Mouse (Mus musculus) MEL (cell line): ENCODE data around the gene Cela2a.

Source experiments
- CHD1 ChIP-seq: IDR thresholded peaks from 2 replicates; pipeline ENCODE4 v1.6.1; 2012; ENCODE audit warnings: low read depth, mild to moderate bottlenecking, inconsistent platforms, low read length, improper control_type of control experiment
- CTCF ChIP-seq, 3 experiments: IDR thresholded peaks in 2 of 3; conservative IDR thresholded peaks in 1 of 3; 2 replicates each; pipeline ENCODE4 v1.5.1; 2011 to 2012; ENCODE audit warnings: low read length in 3 of 3, low read depth in 2 of 3, mild to moderate bottlenecking in 2 of 3, improper control_type of control experiment in 1 of 3, inconsistent platforms in 1 of 3, mixed read lengths in 1 of 3, moderate library complexity in 1 of 3; ENCODE audit not compliant: control insufficient read depth in 1 of 3, insufficient read depth in 1 of 3, poor library complexity in 1 of 3, severe bottlenecking in 1 of 3
- EP300 ChIP-seq, 2 experiments: IDR thresholded peaks; 2 replicates each; pipeline ENCODE4 v1.6.1; 2011; ENCODE audit warnings: improper control_type of control experiment in 2 of 2, low read length in 2 of 2, low read depth in 1 of 2, mild to moderate bottlenecking in 1 of 2
- GABPA ChIP-seq: IDR thresholded peaks from 2 replicates; pipeline ENCODE4 v1.6.1; 2012; ENCODE audit warnings: low read depth, mild to moderate bottlenecking, inconsistent platforms, low read length, improper control_type of control experiment, moderate library complexity
- JUND ChIP-seq: IDR thresholded peaks from 2 replicates; pipeline ENCODE4 v1.6.1; 2011; ENCODE audit warnings: low read depth, mild to moderate bottlenecking, improper control_type of control experiment, low read length
- MAZ ChIP-seq: IDR thresholded peaks from 2 replicates; pipeline ENCODE4 v1.6.1; 2012; ENCODE audit warnings: low read depth, mild to moderate bottlenecking, inconsistent platforms, low read length, improper control_type of control experiment
- MEF2A ChIP-seq: IDR thresholded peaks from 2 replicates; pipeline ENCODE4 v1.6.1; 2014; ENCODE audit warnings: low read depth, mild to moderate bottlenecking, inconsistent platforms, low read length, improper control_type of control experiment; ENCODE audit not compliant: poor library complexity, insufficient replicate concordance, severe bottlenecking; ENCODE audit errors: extremely low read depth
- MXI1 ChIP-seq: IDR thresholded peaks from 2 replicates; pipeline ENCODE4 v1.6.1; 2011; ENCODE audit warnings: mild to moderate bottlenecking, low read depth, low read length, improper control_type of control experiment
- NRF1 ChIP-seq: IDR thresholded peaks from 2 replicates; pipeline ENCODE4 v1.6.1; 2014; ENCODE audit warnings: low read depth, mild to moderate bottlenecking, inconsistent platforms, low read length, improper control_type of control experiment, moderate library complexity; ENCODE audit not compliant: poor library complexity, insufficient read depth, severe bottlenecking
- POLR2A ChIP-seq, 2 experiments: IDR thresholded peaks; 2 replicates each; pipeline ENCODE4 v1.6.1; 2011 to 2012; ENCODE audit warnings: low read length in 2 of 2, mild to moderate bottlenecking in 2 of 2, control low read depth in 1 of 2, improper control_type of control experiment in 1 of 2, low read depth in 1 of 2, moderate library complexity in 1 of 2; ENCODE audit not compliant: control insufficient read depth in 1 of 2, insufficient read depth in 1 of 2, poor library complexity in 1 of 2
- RCOR1 ChIP-seq: IDR thresholded peaks from 2 replicates; pipeline ENCODE4 v1.6.1; 2012; ENCODE audit warnings: low read depth, mild to moderate bottlenecking, inconsistent platforms, low read length, improper control_type of control experiment
- SIN3A ChIP-seq: IDR thresholded peaks from 2 replicates; pipeline ENCODE4 v1.6.1; 2012; ENCODE audit warnings: low read length, improper control_type of control experiment, inconsistent platforms
- TAL1 ChIP-seq: IDR thresholded peaks from 2 replicates; pipeline ENCODE4 v1.6.1; 2012; ENCODE audit warnings: mild to moderate bottlenecking, inconsistent platforms, low read length, moderate library complexity, mixed read lengths
- ZMIZ1 ChIP-seq: IDR thresholded peaks from 2 replicates; pipeline ENCODE4 v1.6.1; 2012; ENCODE audit warnings: low read depth, mild to moderate bottlenecking, inconsistent platforms, low read length, improper control_type of control experiment, moderate library complexity

DNA sequence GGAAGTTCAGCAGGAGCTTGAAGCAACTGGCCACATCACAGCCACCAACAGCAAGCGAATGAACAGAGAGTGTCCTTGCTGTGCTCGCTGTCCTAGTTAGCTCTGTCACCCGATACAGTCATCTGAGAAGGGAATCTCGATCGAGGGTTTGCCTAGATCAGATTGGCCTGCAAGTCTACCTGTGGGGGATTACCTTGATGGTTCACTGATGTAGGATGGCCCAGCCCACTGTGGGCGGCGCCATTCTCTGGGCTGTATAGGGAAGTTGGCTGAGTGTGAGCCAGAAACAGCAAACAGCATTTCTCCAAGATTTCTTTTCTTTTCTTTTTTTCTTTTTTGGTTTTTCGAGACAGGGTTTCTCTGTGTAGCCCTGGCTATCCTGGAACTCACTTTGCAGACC, 38.5 kb upstream of the Cela2a start:
- TF ChIP-seq TAL1 (no peak), EP300 (IDR thresholded peaks at IDR 0.05; ENCODE audit: low read depth in 1 of 2, low read length in 2 of 2) (no peak), CHD1 (no peak), CTCF (IDR thresholded peaks at IDR 0.05 in 2 of 3, conservative IDR thresholded peaks at IDR 0.05 in 1 of 3; ENCODE audit: control insufficient read depth in 1 of 3, insufficient read depth in 1 of 3, low read depth in 2 of 3, low read length in 3 of 3, poor library complexity in 1 of 3, severe bottlenecking in 1 of 3) (no peak), POLR2A (IDR thresholded peaks at IDR 0.05; ENCODE audit: control insufficient read depth in 1 of 2, insufficient read depth in 1 of 2, low read depth in 1 of 2, low read length in 2 of 2, poor library complexity in 1 of 2) (no peak), JUND (no peak), MEF2A (no peak), SIN3A (no peak), ZMIZ1 (no peak), GABPA (no peak), RCOR1 (no peak), MAZ (no peak), MXI1 (no peak), NRF1 (no peak)
